Mouse (Mus musculus) megakaryocyte, embryonic 14.5 days (primary cell): ENCODE results near the gene Sgcd.

Experiments
- FLI1 ChIP-seq: IDR thresholded peaks from 2 replicates; pipeline ENCODE4 v1.6.1; 2012; ENCODE audit warnings: low read length, inconsistent platforms, mixed read lengths
- GATA1 ChIP-seq: IDR thresholded peaks from 3 replicates; pipeline ENCODE4 v1.6.1; 2012; ENCODE audit warnings: mixed read lengths, low read length, inconsistent platforms, borderline replicate concordance

DNA sequence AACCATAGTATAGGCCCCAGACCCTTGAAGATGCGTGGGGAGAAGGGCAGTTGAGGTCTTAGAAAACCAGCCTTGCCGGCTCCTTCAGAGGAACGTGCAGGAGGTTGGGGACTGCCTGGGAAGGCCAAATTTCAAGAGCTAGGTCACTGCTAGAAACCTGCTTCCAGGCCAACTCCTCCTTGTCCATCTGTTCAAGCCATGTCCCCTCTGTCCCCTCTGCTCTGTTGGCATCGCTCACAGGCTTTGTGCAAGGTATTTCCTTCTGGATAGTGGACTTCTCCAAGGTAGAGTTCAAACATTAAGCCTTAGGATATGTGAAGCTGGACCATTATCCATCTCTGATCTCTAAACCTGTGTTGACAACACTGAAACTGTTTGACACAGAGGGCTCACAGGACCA is 874.4 kb downstream of the Sgcd start:
- no peak for TF ChIP-seq GATA1
- no peak for TF ChIP-seq FLI1
